Mouse (Mus musculus): ENCODE measurements at regions not wholly inside any gene's neighbourhood (a gene's known extent, or its start where the extent isn't known, plus 50 kb on each side); places are given as distances from the start of the nearest gene placed in this dataset.

- no peak for TF ChIP-seq CTCF (IDR thresholded peaks at IDR 0.05; ENCODE audit: extremely low read depth, insufficient read depth, insufficient read length, insufficient replicate concordance)
- TF ChIP-seq POLR2A (IDR thresholded peaks at IDR 0.05; ENCODE audit: low read depth, low read length) = no peak
Observed at GRCm38 (mm10) chr16:49430296-49430695, 268.7 kb upstream of the Ift57 start.

Measured in spleen, adult 2 months (tissue).